Mouse (Mus musculus): Measurements from ENCODE around the gene Thsd7b. TPM values are rescaled to one million over a fixed set of nuclear protein-coding genes. Genes with fewer than 3 reads are reported as not detected.

Gene Thsd7b
- 0.40 and 0.49 TPM in 2 replicates for polyA plus RNA-seq (2015; fragmentation: Nextera tagmentation; extraction: Ambion mirVana)

DNA sequence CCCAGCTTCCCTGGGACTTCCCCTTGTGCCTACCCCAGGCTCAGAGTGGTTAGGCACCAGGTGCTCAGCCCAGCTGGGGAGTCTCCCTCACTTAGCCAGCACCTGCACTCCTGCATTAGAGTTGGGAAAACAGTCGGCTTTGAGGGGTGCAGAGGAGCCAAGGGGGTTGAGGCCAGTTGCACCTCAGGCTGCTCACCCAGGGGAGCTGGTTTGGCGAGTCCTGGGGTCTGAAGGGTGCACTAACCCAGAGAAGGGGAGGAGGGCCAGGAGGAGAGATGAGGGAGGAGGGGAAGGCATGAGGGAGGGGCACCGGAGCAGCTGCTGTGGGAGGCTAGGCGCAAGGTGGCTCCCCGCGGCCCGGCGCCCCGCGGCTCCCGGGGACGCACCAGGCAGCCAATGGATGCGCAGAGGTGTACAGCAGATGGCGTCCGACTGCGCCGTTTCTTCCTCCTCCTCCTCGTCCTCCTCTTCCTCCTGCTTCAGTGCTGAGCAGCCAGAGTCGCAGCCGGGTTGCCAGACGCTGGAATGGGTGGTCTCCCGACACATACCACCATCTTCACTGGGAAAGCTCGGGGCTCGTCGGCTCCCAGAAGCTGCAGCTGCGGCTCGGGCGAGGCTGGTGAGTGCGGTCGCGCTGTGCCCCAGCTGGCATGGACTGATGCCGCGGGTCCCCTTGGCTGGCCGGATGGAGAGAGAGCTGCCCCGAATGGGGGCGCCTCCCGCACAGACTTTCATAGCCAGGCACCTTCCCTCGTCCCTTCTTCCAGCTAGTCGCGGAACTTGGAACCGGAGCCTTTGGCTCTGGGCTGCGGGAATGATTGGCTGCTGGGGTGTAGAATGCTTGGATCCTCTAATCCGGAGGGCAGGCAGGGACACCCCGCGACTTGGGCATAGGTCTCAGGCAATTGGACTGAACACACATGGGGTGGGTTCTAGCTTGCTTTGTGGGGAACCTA, at the start of gene Thsd7b:
Gene Thsd7b (plus strand): TSS at position 321 of the 956 bp plus-strand sequence.
- DNase-seq (ENCODE audit: low spot score): no peak

DNA sequence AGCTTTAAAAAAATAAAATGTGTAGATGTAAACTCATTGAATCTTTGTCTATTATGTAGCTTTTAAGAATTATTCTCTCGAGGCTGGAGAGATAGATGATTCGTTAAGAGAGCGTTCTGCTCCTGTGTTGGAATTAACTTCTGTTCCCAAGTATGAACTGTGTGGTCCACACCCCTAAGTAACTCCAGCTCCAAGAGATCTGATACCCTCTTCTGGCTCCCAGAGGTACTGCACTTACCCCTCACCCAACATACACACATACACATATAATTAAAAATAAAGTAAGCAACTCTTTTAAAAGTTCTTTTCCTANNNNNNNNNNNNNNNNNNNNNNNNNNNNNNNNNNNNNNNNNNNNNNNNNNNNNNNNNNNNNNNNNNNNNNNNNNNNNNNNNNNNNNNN, 28.8 kb upstream of the Thsd7b start:
- peak; percentile 2 for DNase-seq (ENCODE audit: low spot score)

DNA sequence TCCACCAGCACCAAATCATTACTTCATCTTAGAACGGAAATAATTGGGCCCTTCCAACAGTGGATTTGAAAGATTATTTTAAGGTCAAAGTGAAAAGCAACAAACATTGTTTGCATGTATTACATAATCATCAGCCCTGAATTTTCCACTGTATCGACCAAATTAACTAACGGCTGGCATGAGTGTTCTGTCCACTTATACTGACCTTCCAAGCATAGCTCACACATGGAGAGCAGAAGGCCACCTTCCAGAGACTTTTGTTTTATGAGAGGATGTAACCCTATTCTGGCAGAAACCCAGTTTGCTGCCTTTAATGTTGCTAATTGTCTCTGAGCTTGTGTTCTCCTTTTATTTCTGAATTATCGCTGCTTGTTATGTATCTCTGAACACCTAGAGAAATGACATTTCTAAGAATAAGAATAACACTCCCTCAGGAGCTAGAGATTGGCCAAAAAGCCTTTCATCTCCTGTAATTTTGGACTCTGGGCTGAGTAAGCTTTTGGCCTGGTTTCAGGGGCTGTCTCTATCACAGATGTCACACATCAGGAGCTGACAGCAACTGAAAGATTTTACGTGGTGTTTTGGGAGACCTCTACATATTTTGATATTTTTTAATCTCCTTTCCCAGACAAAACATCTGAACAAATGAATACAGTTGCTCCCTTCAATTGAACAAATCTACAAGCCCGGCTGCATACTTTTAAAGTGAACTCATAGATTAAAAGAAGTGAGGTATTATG, 22.2 kb upstream of the Thsd7b start:
- no peak for DNase-seq (ENCODE audit: low spot score)

DNA sequence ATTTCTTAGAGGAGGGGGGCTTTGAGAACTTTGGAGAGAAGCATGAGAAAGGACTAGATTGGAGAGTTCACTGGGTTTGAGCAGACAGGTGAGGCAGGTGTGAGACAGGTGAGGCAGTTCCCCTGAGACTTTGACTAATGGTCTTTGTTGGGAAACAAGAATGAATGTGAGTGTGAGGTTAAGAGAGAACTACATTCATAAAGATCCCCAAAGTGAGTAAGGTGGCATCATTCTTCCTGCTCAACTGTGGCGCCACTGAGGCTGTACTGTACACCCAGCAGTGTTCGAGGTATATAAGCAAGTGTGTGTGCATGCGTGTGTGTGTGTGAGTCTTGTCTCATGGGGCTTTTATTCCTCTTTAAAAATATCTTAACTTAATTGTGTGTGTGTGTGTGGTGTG, 6.4 kb upstream of the Thsd7b start:
- no peak for DNase-seq (ENCODE audit: low spot score)

DNA sequence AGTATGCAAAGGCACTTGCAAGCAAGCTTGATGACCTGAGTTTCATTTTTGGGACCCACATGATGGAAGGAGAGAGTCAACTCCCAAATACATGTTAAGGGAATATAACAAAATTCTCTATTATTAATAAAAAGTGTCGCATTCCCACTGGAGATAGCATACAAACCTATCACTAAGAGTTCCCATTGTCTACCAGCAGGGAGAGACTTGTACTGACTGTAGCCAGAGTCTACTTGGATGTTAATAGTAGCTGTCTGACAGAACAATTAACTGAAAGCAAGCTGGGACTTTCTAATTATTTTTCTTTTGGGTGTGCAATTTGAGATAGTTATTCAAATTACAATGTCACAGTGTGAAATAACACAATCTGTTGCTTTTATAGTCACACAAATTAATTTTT, 31.1 kb downstream of the Thsd7b start:
- no peak for DNase-seq (ENCODE audit: low spot score)

DNA sequence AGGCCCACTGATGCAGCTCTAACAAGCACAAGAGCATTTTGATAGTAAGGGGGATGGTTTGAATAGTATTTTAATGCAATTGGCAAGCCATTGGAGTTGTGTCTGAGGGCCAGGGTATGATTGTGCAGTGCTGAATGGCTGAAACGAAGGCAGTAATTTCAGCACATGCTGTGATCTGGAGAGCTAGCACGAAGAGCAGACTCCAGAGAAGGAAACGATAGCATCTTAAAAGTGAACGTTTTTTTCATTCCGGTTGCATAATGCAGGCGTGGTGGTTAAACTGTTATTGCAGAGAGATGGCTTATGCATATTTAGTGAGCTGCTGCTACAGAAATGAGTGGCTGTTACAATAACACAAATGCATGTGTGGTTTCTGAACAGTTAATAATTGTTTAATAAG, 51.3 kb downstream of the Thsd7b start:
- no peak for DNase-seq (ENCODE audit: low spot score)

DNA sequence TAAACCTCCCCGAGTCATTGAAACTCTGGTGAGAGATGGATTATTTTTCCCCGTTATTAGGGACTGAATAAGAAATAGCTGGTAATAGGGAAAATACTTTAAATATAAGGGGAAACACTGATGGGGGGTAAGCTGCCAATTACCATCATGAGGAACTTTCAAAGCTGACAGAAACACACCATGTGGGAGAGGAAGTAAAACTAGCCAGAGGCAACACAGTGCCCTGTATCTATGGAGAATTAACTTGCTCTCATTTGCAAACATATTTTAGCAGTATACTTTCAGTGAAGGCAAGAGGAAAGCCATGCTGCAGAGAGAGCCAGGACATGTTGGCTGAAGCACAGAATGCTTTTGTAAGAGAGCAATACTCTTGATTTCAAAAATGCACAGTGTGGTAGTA, 51.7 kb downstream of the Thsd7b start:
- no peak for DNase-seq (ENCODE audit: low spot score)

DNA sequence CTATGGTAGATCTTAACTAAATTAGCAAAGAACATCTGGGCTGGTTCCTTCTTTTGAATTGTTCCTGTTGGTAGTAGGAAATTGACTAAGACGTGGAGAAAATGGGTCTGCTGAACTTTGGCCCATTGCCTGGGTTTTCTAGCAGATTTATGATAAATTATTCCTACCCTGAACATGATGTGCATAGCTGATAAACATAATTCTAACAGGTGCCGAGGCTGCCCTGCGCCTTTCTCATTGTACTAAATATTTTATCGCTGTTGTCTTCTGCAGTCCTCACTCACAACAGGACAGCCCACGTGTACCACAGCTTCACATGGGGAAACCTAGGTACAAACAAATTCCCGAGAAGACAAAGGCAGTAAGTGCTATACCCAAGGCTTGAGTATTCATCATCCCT, 83.5 kb downstream of the Thsd7b start:
- no peak for DNase-seq (ENCODE audit: low spot score)

DNA sequence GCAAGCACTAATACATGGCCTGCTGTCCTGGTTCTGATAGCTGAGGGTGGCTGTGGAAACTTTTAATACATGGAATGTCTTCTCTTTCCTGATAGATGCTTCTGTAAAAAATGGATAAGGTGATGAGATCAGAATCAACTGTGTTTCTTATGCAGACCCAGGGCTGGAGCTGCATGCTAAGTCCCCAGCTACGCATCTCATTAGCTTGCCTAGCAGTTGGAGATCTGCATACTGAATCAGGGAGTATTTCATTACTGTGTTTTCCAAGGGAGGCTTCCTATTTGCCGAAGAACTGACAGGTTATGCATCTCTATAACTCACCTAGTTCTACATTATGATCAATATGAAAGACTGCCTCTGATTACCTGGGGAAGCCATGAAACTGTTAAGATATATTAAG, 84.3 kb downstream of the Thsd7b start:
- DNase-seq (ENCODE audit: low spot score): no peak

DNA sequence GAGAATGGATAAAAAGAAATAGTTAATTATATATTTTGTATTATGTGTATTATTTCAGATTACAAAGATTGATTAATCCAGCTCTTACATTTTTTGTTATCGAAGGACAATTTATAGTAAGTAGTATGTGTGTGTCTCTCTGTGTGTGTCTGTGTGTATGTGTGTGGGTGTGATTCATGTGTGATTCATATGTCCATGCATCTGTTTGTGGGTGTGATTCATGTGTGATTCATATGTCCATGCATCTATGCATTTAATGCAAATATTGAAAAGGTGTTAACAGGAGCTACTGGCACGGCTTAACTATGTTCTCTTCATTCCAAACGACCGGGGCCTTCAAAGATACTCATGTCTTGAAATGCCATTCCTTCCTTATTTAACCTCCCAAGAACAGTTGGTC, 90.3 kb downstream of the Thsd7b start:
- DNase-seq (ENCODE audit: low spot score): no peak

DNA sequence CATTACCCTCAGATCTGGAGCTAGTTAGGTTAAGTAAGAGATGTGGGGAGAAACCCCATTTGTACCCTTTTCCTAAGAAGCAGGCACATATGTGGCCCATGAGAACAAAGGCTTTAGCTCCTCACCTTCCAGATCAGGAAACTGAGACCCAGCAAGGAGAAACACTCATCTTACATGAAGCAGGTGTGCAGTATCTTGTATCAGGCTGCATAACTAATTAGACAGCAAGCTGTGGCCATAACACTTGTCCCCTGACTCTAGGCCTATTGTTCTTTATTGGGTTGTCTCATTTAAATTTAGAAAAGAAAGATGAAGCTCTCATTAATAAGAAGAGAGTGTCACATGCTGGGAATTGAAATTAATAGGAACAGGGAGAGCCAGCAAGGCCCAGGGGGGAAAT, 91.7 kb downstream of the Thsd7b start:
- DNase-seq (ENCODE audit: low spot score): no peak

DNA sequence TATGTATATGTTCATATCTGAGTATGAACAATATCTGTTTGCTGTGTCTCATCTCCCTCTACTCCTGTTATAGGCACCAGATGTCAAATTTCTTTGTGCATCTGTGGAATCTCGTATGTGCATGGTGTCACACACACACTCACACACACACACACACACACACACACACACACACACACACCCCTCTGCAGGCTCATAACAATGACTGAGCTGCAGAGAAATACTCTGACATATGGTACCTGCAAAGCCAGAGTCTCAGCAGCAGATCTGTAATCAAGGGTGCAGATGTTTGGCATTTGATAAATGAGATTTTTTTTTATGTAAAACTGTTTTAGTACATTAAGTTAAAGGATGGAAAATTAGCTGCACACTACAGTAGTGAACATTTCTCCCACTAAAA, 92.5 kb downstream of the Thsd7b start:
- no peak for DNase-seq (ENCODE audit: low spot score)

DNA sequence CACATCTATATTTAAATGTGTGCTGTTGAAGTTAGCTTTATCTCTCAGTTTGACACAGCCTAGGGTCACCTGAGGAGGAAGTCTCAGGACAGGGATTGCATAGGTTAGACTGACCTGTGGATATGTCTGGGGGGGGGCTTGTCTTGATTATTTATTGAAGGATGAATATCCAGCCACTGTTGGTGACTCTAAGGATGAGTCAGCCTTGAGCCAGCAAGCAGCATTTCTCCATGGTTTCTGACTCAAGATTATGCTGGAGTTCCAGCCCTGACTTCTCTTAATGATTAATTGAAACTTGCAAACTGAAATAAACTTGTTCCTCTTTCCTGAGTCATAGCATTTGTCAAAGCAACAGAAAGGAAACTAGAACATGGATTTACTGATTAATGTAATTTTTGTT, 113.4 kb downstream of the Thsd7b start:
- DNase-seq (ENCODE audit: low spot score): no peak

DNA sequence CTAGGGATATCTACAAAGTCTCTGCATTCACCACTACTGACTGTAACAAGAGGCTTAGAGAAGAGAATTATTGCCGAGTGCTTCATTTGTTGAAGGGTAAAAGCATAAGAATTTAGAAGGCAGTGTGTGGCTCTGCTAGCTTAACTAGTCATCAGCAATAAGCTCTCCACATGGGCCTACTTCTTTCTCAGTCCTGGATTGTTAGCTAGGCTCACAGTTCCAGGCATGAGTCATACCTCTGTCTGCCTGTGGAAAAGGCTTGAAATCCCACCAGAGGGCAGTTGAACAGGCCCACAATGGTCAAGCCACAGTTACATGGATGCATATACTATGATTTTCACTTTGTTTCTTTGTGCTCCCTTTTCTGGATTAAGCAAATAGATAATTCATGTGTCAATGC, 138.5 kb downstream of the Thsd7b start:
- DNase-seq (ENCODE audit: low spot score): no peak

DNA sequence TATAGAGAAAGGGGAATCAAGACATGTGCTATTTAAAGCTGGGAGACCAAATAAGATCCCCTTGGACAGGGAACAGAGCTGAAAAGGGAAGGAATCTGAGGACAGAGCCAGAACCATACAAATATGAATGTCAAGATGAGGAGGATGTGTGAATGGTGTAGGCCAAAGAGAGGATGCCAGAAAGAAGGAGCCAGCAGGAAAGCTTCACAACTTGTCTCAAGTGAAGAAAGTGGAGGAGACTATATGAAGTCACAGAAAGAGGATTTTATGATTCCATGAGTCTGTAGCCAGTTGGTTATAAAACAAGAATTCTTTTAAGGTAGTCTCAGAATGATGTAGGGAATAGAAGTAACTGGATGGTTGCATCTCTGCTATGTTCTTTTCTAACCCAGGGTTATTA, 148.5 kb downstream of the Thsd7b start:
- DNase-seq (ENCODE audit: low spot score): no peak

DNA sequence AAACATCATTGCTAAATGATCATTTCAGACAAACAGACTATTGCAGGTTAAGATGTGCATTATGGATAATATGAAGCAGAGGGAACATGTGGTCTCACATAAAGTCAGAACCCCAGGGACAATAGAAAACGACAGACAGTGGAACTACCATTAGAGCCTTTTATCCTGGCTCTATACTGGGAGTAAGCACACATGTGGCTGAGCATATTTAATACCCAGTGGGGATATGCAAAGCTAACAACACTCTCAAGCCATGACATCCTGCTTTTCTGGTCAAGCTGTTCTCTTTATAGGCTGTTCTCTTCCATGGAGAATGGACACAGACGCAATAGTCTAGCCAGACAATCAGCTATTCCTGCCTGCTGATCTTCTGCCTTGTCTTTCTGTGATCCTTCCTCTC, 191.3 kb downstream of the Thsd7b start:
- DNase-seq (ENCODE audit: low spot score): no peak

DNA sequence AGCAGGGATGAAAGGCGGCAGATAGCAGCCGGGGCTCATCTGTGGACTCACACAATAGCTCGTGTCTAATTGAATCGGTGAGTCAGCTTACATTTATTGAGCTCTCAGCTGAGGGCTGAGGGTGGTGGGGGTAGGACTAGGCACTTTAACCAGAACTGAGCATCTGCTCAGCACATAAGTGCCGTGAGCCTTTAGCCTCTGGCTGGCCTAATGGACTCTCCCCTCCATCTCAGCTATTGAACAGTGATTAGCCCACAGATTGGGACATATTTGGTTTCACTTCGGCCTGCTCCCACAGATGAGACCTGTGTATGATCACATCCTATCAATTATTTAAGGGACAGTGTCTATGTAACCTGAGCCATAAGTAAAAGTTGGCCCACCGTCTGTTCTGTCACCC, 200.4 kb downstream of the Thsd7b start:
- no peak for DNase-seq (ENCODE audit: low spot score)

DNA sequence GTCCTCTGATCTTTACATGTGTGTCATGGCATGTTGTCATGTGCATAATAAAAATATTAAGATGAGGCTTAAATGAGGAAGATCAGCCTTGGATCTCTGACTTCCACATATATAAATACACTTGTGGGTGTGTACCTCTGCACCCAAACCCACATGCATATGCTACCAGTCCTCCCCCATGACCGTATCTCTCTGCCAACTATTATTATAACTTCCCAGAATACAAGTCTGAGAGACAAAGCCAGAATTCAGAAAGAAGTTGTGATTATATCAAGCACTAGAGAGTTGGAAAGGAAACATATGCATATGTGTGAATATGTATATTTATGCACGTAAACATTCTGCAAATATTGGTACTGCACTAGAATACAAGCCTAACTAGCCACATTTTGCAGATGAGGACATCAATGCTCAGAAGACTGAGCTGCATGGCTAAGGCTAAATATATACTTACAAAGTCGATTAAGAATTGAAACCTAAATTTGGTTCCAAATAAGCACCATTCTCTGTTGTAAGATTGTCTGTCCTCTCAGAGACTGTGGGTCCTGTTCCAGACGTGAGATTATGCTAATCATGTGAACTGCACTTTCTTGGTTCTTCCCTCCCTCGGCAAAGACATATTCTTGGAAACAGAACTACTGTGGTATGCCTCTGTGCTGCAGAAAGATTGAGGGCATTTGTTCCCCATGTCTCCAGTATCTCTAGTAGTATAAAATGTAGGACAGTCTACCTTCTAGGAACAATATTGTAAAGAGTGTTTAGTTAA, 211.3 kb downstream of the Thsd7b start:
- no peak for DNase-seq (ENCODE audit: low spot score)

DNA sequence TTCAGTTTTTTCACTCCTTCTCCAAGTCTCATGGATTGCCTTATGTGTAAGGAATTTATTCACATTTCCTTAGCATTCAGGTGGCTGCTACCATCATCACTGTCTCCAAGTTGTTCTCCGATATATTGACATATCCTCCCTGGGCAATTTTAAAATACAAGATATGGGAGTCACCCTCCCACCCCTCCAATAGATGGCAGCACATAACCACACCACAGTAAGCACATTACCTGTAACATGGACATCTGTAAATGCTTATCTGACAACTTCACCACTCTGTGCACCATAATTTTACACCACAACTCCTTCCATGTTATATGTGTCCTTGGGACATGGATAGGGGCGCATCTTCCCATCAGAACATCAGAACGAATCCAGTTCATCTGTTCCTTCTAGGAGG, 218.0 kb downstream of the Thsd7b start:
- DNase-seq (ENCODE audit: low spot score): peak; percentile 6

DNA sequence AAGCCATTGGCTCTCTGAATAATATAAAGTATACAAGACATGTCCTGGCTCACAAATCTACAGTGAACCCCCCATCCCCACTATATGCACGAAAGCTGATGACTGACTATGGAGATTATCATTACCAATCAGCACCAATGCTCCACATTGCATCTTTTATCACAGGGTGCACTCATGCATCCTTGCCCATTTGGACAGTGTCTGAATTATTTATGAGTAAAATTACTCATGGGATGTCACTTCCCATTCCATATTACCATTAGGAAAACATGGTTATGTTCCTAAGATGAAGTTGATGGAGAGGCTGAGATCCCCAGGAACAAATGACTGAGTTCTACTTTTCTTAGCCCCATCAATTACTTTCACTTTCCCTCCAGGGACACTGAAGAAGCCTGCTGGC, 220.8 kb downstream of the Thsd7b start:
- DNase-seq (ENCODE audit: low spot score): no peak

DNA sequence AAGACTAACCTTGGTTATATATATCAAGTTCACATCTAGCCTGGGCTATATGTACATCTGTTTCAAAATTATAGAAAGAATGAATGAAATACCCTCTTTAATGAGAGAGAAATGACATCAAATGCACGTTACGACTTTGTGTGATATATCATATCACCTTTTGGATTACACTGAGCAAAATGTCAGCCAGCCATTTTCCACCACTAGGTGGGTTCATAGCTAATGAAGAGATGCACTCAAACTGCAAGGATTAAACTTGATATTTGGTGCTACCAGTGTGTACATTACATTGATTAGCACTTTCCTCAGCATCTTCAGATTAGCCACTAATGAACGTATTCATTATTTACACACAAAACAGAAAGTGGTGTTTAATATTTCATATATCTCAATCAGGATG, 228.6 kb downstream of the Thsd7b start:
- DNase-seq (ENCODE audit: low spot score): no peak

DNA sequence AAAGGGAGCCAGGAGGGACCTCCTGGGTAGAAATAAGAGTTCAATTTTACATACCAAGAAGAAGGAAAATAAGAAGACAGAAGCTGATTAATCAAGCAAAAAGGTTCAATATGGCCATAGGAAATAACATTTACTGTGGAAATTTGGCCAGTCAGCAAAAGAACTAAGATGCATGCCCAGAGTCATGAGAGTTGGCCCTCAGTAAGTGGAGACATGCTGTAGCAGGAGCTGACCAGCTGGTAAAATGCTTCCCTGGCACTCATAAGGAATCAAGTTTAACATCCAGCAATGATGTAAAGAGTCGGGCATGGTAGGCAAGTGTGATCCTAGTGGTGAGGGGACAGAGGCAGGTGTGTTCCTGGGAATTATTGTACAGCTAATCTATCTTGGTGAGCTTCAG, 243.3 kb downstream of the Thsd7b start:
- no peak for DNase-seq (ENCODE audit: low spot score)

Measured in thymus, postnatal 0 days (tissue).